Mouse (Mus musculus): ENCODE results near the gene Arhgef12. TPM values are rescaled to one million over a fixed set of nuclear protein-coding genes. Genes with fewer than 3 reads are reported as not detected.
A peak's percentile ranks its signal among the peaks of the same experiment; 100 is the strongest.

Arhgef12 gene
- polyA plus RNA-seq, 1 experiment from 2014 or later: 11.2 TPM

- Histone ChIP-seq H3K27ac (ENCODE audit: low read length) (no peak overlapping the region), H3K27me3 (ENCODE audit: control insufficient read depth, insufficient read depth, low read length) (no peaks in the 10 kb centered on the region), H3K9ac (ENCODE audit: low read length) (peak overlapping the region; percentile 76), H3K4me3 (replicated peaks; ENCODE audit: low read length) (peak overlapping the region; percentile 63), H3K4me1 (ENCODE audit: control insufficient read depth, insufficient read depth, low read length) (peaks cover 7% of the 10 kb centered on the region), H3K9me3 (replicated peaks; ENCODE audit: control insufficient read depth, low read length) (no peaks in the 10 kb centered on the region), H3K36me3 (ENCODE audit: control insufficient read depth, insufficient read depth, low read length) (no peaks in the 10 kb centered on the region), H3K4me2 (ENCODE audit: low read depth, low read length) (peak overlapping the region; percentile 73)
- no peak for ATAC-seq (ENCODE audit: insufficient read depth, low FRiP score)
- WGBS: 27% methylated on average over 12 of the region's 12 CpGs
Observed at GRCm38 (mm10) chr9:43115431-43116133, 8.5 kb upstream of the Arhgef12 start.

GRCm38 (mm10) chr9:43114833-43115232, 7.8 kb upstream of the Arhgef12 start:
- Histone ChIP-seq H3K9me3 (replicated peaks; ENCODE audit: control insufficient read depth, low read length) (no peaks in the 10 kb centered on the region), H3K36me3 (ENCODE audit: control insufficient read depth, insufficient read depth, low read length) (no peaks in the 10 kb centered on the region), H3K4me2 (ENCODE audit: low read depth, low read length) (no peak overlapping the region), H3K27ac (ENCODE audit: low read length) (no peak overlapping the region), H3K27me3 (ENCODE audit: control insufficient read depth, insufficient read depth, low read length) (no peaks in the 10 kb centered on the region), H3K4me1 (ENCODE audit: control insufficient read depth, insufficient read depth, low read length) (peaks cover 7% of the 10 kb centered on the region), H3K4me3 (replicated peaks; ENCODE audit: low read length) (no peak overlapping the region), H3K9ac (ENCODE audit: low read length) (no peak overlapping the region)
- no peak for ATAC-seq (ENCODE audit: insufficient read depth, low FRiP score)
- 64% methylated on average over 4 of the region's 4 CpGs for WGBS

GRCm38 (mm10) chr9:43110286-43110980, 3.4 kb upstream of the Arhgef12 start:
- Histone ChIP-seq H3K4me2 (ENCODE audit: low read depth, low read length) (no peak overlapping the region), H3K9me3 (replicated peaks; ENCODE audit: control insufficient read depth, low read length) (no peaks in the 10 kb centered on the region), H3K4me1 (ENCODE audit: control insufficient read depth, insufficient read depth, low read length) (peaks cover 1% of the 10 kb centered on the region; the same call in 1 of the 2 replicates), H3K27ac (ENCODE audit: low read length) (no peak overlapping the region), H3K36me3 (ENCODE audit: control insufficient read depth, insufficient read depth, low read length) (no peaks in the 10 kb centered on the region), H3K4me3 (replicated peaks; ENCODE audit: low read length) (no peak overlapping the region), H3K9ac (ENCODE audit: low read length) (no peak overlapping the region), H3K27me3 (ENCODE audit: control insufficient read depth, insufficient read depth, low read length) (no peaks in the 10 kb centered on the region)
- WGBS: 84% methylated on average over 8 of the region's 8 CpGs
- no peak for ATAC-seq (ENCODE audit: insufficient read depth, low FRiP score)

GRCm38 (mm10) chr9:43109125-43109524, 2.1 kb upstream of the Arhgef12 start:
- 90% methylated on average over 7 of the region's 7 CpGs for whole genome bisulfite sequencing
- no peak overlapping the region for H3K9ac ChIP-seq (ENCODE audit: low read length)
- no peak for ATAC-seq (ENCODE audit: insufficient read depth, low FRiP score)

GRCm38 (mm10) chr9:43108721-43109120, 1.7 kb upstream of the Arhgef12 start:
- no peaks in the 10 kb centered on the region for H3K9me3 ChIP-seq (replicated peaks; ENCODE audit: control insufficient read depth, low read length)
- 85% methylated on average over 3 of the region's 3 CpGs for WGBS

More at GRCm38 (mm10) chr9:43109125-43109524, 2.1 kb upstream of the Arhgef12 start:
- H3K4me2 ChIP-seq (ENCODE audit: low read depth, low read length): no peak overlapping the region
- H3K9me3 ChIP-seq (replicated peaks; ENCODE audit: control insufficient read depth, low read length): no peaks in the 10 kb centered on the region
- no peaks in the 10 kb centered on the region for H3K36me3 ChIP-seq (ENCODE audit: control insufficient read depth, insufficient read depth, low read length)
- H3K27me3 ChIP-seq (ENCODE audit: control insufficient read depth, insufficient read depth, low read length): no peaks in the 10 kb centered on the region
- no peaks in the 10 kb centered on the region for H3K4me1 ChIP-seq (ENCODE audit: control insufficient read depth, insufficient read depth, low read length)
- no peak overlapping the region for H3K27ac ChIP-seq (ENCODE audit: low read length)
- H3K4me3 ChIP-seq (replicated peaks; ENCODE audit: low read length): no peak overlapping the region

GRCm38 (mm10) chr9:43108081-43108480, 1.0 kb upstream of the Arhgef12 start:
- H3K36me3 ChIP-seq (ENCODE audit: control insufficient read depth, insufficient read depth, low read length): no peaks in the 10 kb centered on the region
- no peak overlapping the region for H3K4me3 ChIP-seq (replicated peaks; ENCODE audit: low read length)
- H3K4me2 ChIP-seq (ENCODE audit: low read depth, low read length): no peak overlapping the region
- no peaks in the 10 kb centered on the region for H3K27me3 ChIP-seq (ENCODE audit: control insufficient read depth, insufficient read depth, low read length)
- no peak for ATAC-seq (ENCODE audit: insufficient read depth, low FRiP score)
- H3K9me3 ChIP-seq (replicated peaks; ENCODE audit: control insufficient read depth, low read length): no peaks in the 10 kb centered on the region
- peaks cover 6% of the 10 kb centered on the region; the same call in 1 of the 2 replicates for H3K4me1 ChIP-seq (ENCODE audit: control insufficient read depth, insufficient read depth, low read length)
- H3K27ac ChIP-seq (ENCODE audit: low read length): peak overlapping the region; percentile 1; the same call in 1 of the 2 replicates
- 79% methylated on average over 1 of the region's 1 CpGs for WGBS
- H3K9ac ChIP-seq (ENCODE audit: low read length): no peak overlapping the region; the same call in 1 of the 2 replicates

More at GRCm38 (mm10) chr9:43108721-43109120, 1.7 kb upstream of the Arhgef12 start:
- ATAC-seq (ENCODE audit: insufficient read depth, low FRiP score): no peak
- Histone ChIP-seq H3K9ac (ENCODE audit: low read length) (no peak overlapping the region), H3K4me3 (replicated peaks; ENCODE audit: low read length) (no peak overlapping the region), H3K4me2 (ENCODE audit: low read depth, low read length) (no peak overlapping the region), H3K27ac (ENCODE audit: low read length) (no peak overlapping the region), H3K36me3 (ENCODE audit: control insufficient read depth, insufficient read depth, low read length) (no peaks in the 10 kb centered on the region), H3K4me1 (ENCODE audit: control insufficient read depth, insufficient read depth, low read length) (0 out of 2 replicates have a peak, but pooled peaks cover under 1% of the 10 kb centered on the region), H3K27me3 (ENCODE audit: control insufficient read depth, insufficient read depth, low read length) (no peaks in the 10 kb centered on the region)

- H3K4me1 ChIP-seq (ENCODE audit: control insufficient read depth, insufficient read depth, low read length): peaks cover 11% of the 10 kb centered on the region; the same call in 1 of the 2 replicates
- no peaks in the 10 kb centered on the region for H3K36me3 ChIP-seq (ENCODE audit: control insufficient read depth, insufficient read depth, low read length)
- no peak for ATAC-seq (ENCODE audit: insufficient read depth, low FRiP score)
- H3K27ac ChIP-seq (ENCODE audit: low read length): peak overlapping the region; percentile 1; the same call in 1 of the 2 replicates
- H3K4me3 ChIP-seq (replicated peaks; ENCODE audit: low read length): no peak overlapping the region
- H3K4me2 ChIP-seq (ENCODE audit: low read depth, low read length): peak overlapping the region; percentile 87; the same call in 1 of the 2 replicates
- no peaks in the 10 kb centered on the region for H3K27me3 ChIP-seq (ENCODE audit: control insufficient read depth, insufficient read depth, low read length)
- H3K9me3 ChIP-seq (replicated peaks; ENCODE audit: control insufficient read depth, low read length): no peaks in the 10 kb centered on the region
- 46% methylated on average over 5 of the region's 5 CpGs for WGBS
- no peak overlapping the region for H3K9ac ChIP-seq (ENCODE audit: low read length)
Observed at GRCm38 (mm10) chr9:43107555-43107954, 516 bp upstream of the Arhgef12 start.

GRCm38 (mm10) chr9:43106426-43107186, 433 bp downstream of the Arhgef12 start:
- ATAC-seq (ENCODE audit: insufficient read depth, low FRiP score): peak; percentile 52; the same call in 1 of the 2 replicates
- H3K27me3 ChIP-seq (ENCODE audit: control insufficient read depth, insufficient read depth, low read length): no peaks in the 10 kb centered on the region
- H3K4me2 ChIP-seq (ENCODE audit: low read depth, low read length): peak overlapping the region; percentile 87
- peak overlapping the region; percentile 98 for H3K9ac ChIP-seq (ENCODE audit: low read length)
- H3K27ac ChIP-seq (ENCODE audit: low read length): peak overlapping the region; percentile 95
- peaks cover 16% of the 10 kb centered on the region; the same call in 1 of the 2 replicates for H3K4me1 ChIP-seq (ENCODE audit: control insufficient read depth, insufficient read depth, low read length)
- H3K4me3 ChIP-seq (replicated peaks; ENCODE audit: low read length): peak overlapping the region; percentile 94
- H3K9me3 ChIP-seq (replicated peaks; ENCODE audit: control insufficient read depth, low read length): no peaks in the 10 kb centered on the region
- WGBS: 10% methylated on average over 22 of the region's 22 CpGs
- no peaks in the 10 kb centered on the region for H3K36me3 ChIP-seq (ENCODE audit: control insufficient read depth, insufficient read depth, low read length)

Measured in stomach, embryonic 16.5 days (tissue).